Mouse (Mus musculus): Measurements from ENCODE around the gene Ivd.

Gene Ivd

DNA sequence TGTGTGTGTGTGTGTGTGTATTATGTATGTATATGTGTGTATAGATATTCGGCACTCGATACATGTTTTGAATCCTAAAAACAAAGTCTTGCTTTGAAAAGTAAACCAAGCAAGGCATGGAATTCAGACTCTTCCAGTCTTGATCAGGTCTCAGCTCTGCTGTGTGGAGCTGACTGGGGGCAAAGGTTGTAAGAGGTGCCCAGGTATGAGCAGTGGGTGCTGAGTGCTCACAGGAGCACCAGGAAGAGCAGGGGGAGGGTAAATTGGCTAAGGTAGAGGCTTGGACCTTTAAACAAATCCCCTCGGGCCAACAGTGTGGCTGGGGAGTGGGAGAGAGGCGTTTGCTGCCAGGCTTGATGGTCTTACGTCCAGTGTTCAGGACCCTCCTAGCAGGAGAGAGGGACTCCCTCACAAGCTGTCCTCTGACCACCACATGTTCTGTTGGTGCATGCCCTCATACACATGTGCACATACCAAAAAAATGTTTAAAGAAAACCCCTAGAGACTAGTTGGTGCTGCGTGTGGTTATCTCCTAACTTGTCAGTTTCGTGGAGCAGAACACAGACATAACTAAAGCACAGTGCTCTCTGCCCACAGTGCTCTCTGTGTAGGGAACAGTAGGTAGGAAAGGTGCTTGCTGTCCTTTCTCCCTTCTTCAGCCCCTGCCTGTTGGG is 49.0 kb downstream of the Ivd start:
- no peak for DNase-seq (ENCODE audit: low read depth, low spot score)

DNA sequence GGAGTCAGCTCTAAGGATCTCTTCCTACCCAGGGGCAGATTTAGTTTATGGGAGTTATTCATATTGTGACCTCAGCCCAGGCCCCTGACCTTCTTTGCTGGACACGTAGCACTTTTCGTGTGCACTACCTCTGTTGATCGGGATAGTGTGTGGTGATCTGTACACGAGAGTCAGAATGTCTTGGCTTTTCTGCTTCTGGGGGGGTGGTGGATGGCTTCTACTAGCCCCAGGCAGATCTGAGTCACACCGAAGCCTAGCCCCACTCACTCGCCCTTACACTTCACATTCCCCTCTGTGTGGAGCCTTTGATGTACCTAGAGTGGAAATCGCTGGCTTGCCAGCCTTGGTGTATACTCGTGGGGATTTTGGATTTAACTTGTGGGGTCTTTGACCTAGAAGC is 51.0 kb downstream of the Ivd start:
- no peak for DNase-seq (ENCODE audit: low read depth, low spot score)

DNA sequence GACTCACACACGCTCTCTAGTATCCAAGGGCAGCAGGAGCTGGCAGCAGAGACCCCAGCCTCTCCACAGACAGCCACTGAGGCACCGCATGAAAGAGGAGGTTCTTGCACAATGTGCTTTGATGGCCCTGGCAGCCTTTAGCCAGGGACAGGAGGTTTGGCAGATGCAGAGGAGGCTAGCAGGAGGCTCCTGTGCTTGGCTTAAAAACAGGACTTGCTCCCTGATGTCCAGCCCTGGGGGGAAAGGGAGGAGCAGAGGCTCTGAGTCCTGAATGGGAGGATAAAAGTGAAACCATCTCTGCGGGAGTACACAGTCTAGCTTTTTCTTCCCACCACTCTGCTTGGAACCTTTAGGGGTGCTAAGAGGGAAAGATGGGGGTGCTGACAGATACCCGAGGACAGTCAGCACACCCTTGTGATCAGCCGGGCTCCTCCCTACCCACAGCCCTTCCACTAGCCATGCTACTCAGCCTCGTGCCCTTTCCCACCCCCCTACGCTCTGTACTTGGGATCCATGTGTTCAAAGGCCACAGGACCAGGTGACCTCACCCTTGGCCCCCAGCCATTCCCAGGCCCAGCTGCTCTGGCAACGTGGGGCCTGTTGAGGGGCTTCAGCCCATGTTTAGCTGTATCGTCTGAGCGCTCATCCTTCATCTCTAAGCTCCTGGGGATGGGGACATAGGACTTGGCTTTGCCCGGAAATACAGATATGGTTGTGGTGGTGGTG is 52.0 kb downstream of the Ivd start:
- DNase-seq (ENCODE audit: low read depth, low spot score), result no peak

DNA sequence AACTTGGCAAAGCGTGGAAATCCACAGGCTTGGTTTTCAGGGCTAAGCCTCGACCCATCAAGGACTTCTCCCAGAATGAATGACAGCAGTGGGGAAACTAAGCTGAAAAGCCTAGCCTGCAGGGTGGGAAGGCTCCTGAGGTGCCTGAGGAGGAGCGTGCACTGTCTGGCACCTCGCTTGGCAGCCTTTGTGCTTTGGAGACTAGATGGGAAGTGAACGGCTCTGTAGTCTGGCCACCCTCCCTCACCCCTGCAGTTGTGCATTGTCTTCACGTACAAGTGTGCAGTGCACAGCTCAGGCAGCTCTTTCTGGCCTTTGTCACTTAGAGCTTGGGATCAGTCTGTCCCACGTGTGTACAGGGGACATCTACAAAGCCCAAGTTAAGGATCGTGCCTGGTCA is 52.9 kb downstream of the Ivd start:
- DNase-seq (ENCODE audit: low read depth, low spot score), result no peak

DNA sequence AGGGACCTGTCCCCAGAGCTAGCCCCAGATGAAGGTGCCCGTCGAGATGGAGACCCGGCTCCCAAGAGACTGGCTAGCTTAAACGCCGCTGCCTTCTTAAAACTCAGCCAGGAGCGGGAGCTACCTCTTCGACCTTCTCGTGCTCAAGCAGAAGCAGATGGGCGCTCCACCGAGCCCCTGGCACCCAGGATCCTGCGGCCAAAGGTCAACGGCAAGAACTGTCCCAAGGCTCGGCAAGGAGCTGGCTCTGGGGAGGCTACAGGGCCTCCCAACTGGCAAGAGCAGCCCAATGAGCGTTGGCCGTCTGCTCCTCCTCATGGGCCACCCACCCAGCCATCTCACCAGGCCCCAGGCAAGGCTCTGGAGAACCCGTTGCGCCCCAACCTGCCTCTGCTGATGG is 54.7 kb downstream of the Ivd start:
- no peak for DNase-seq (ENCODE audit: low read depth, low spot score)

GRCm38 (mm10) chr2:118918543-118918942 is 56.8 kb downstream of the Ivd start:
- no peak for DNase-seq (ENCODE audit: low read depth, low spot score)

GRCm38 (mm10) chr2:118920428-118920827 is 58.7 kb downstream of the Ivd start:
- no peak for DNase-seq (ENCODE audit: low read depth, low spot score)

- no peak for DNase-seq (ENCODE audit: low read depth, low spot score)
Observed at GRCm38 (mm10) chr2:118925952-118926351, 64.2 kb downstream of the Ivd start.

- DNase-seq (ENCODE audit: low read depth, low spot score), result no peak
Observed at GRCm38 (mm10) chr2:118926361-118926997, 64.7 kb downstream of the Ivd start, which contains the start of gene Chst14. Gene Chst14, plus strand, starts transcription at chr2:118926496.

DNA sequence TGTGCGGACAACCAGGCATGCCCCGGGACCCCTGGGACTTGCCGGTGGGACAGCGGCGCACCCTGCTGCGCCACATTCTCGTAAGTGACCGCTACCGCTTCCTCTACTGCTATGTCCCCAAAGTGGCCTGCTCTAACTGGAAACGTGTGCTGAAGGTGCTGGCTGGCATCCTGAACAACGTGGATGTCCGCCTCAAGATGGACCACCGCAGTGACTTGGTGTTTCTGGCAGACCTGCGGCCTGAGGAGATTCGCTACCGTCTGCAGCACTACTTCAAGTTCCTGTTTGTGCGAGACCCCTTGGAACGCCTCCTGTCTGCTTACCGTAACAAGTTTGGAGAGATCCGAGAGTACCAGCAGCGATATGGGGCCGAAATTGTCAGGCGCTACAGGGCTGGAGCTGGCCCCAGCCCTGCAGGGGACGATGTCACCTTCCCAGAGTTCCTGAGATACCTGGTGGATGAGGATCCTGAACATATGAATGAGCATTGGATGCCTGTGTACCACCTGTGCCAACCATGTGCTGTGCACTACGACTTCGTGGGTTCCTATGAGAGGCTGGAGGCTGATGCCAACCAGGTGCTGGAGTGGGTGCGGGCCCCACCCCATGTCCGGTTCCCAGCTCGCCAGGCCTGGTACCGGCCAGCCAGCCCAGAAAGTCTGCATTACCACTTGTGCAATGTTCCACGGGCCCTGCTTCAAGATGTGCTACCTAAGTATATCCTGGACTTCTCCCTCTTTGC is 65.4 kb downstream of the Ivd start:
- no peak for DNase-seq (ENCODE audit: low read depth, low spot score)
